Mouse (Mus musculus): ENCODE results near the gene Pigv. TPM values are rescaled to one million over a fixed set of nuclear protein-coding genes. Genes with fewer than 3 reads are reported as not detected.

Pigv gene
- polyA plus RNA-seq, 1 experiment = 17.6 TPM

DNA sequence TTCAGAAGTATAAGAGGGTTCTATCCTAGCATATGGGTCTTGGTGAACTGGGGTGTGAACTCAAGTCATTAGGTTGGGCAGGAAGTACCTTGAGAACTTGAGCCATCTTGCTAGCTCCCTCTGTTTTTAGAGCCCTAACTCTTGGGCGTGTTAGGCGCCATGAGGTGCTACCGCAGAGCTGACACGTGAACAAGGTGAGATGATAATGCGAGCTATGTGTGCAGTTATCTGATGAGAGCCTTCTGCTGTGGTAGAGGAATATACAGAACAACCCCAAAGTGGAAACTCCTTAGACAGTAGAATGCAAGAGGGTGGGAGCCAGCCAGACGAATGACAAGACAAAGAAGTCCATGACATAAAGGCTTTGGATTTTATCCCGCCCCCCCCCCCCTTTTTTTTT is 4.8 kb upstream of the Pigv start:
- no peak for TF ChIP-seq GATA1 (IDR thresholded peaks at IDR 0.05; ENCODE audit: low read length)

DNA sequence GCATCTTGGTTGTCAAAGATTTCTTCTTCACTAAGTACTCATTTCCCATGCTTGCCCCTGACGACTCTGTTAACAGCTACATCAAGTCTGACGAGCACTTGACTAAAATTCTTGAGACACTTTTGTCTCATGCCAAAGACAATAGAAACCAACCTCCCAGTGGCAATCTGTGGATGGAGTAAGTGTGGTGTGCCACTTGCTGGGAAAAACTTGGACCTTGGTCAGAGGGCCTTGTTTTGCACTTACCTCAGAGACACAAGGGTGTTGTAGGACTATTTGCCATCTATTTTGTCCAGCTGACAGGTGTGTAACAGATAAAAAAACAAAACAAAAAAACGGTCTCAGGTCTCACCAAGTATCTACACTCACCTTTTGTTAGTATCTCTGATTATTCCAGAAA is 3.7 kb upstream of the Pigv start:
- no peak for TF ChIP-seq GATA1 (IDR thresholded peaks at IDR 0.05; ENCODE audit: low read length)

DNA sequence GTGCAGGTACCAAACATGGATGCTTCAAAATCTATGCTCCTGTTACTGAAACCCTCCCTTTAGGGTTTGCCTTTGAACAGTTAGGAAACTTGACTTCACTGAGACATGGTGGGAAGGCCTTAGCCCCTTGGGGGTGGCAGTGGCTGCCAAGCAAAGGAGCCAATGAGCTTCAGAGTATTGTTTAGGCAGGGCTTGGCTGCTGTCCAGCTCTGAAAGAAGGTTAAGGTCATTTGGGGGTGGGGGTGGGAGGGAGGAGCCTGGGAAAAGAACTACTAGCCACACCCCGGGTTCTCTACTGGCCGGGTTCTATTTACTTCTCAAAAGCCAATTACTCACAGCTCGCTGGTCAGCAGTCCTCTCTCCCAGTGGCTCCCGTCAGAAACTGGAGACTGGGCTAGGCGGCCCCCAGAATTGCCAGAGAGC is 3.2 kb upstream of the Pigv start:
- TF ChIP-seq GATA1 (IDR thresholded peaks at IDR 0.05; ENCODE audit: low read length) = no peak

DNA sequence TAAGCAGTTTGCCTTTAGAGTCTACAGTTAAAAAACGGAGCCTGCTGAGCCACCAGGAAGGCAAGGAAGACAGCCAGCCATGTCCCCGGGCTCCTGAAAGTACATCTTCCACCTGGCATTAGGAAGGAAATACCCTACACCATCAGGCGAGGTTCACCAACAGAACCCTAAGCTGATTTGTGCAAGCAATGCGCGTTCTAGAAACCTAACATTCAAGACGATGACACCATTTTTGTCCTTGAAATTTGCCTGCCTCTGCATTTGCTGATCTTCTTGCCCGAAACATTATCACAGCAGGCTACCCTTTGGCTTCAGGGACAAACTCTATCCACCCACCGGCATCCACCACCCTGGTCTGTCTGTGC is 1.9 kb upstream of the Pigv start:
- TF ChIP-seq GATA1 (IDR thresholded peaks at IDR 0.05; ENCODE audit: low read length) = no peak

DNA sequence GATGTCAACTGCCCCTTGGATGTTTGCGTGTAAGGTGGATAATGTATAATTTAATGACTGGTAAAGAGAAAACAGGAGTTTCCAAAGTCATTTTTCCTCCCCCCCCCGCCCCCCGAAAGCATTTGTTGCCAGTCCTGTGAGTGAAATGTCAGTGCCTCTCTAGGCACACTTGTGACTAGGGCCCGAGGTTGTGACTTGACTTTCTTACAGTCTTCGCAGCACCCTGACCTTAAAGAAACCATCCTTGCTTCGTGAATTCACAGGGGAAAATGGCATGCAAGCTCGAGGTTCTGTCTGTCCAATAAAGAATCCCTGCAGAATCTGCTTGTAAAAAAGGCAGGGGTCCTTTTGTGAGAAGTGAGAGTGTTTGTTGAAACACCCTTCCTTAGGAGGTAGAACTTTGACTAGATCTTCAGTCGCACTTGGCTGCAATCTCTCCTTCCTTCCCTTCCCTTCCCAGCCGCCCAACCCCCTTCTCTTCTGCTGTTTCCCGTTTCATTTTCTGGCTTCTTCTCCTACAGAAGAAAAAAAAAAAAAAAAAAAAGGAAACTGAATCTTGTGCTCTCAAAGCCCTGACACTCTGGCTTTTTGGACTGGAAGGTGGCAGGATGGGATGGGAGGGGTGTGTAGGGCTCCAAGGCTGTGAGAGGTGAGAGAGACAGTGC is 1.4 kb upstream of the Pigv start:
- TF ChIP-seq GATA1 (IDR thresholded peaks at IDR 0.05; ENCODE audit: low read length) = no peak

DNA sequence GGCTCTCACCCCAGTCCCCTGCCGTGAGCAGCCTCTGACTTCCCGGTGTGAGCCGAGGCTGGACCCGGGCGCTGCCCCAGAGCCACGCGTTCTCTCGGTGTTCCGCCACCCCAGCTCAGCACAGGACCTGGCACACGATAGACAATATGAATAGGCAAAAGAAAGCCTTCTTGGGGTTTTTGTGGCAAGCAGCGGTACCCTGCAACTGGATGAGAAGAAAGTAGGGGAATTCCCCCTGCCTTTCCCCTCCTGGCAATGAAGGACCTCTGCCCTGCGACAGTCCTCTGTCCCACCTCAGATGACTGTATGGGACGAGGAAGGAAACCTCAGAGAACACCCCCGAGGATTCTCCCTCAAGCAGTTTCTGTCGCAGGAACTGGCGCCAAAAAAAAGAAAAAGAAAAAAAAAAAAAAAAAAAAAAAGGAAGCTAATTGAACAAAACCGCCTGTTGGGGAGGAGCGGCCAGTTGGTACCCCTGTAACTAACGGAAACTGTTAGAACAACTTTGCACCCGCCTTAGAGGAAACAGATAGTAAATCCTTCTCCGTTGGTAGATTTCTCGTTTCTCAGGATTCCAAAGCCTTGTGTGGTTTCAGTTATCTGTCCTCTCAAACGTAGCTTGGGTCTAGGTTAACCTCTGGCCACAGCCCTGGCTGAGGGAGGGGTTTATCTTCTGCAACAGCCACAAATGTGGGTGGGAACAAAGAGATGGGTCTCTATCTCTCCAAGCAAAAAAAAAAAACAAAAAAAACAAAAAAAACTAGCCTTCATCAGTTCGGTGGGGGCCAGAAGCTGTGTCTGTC is 599 bp upstream of the Pigv start:
- TF ChIP-seq GATA1 (IDR thresholded peaks at IDR 0.05; ENCODE audit: low read length) = peak; percentile 79

DNA sequence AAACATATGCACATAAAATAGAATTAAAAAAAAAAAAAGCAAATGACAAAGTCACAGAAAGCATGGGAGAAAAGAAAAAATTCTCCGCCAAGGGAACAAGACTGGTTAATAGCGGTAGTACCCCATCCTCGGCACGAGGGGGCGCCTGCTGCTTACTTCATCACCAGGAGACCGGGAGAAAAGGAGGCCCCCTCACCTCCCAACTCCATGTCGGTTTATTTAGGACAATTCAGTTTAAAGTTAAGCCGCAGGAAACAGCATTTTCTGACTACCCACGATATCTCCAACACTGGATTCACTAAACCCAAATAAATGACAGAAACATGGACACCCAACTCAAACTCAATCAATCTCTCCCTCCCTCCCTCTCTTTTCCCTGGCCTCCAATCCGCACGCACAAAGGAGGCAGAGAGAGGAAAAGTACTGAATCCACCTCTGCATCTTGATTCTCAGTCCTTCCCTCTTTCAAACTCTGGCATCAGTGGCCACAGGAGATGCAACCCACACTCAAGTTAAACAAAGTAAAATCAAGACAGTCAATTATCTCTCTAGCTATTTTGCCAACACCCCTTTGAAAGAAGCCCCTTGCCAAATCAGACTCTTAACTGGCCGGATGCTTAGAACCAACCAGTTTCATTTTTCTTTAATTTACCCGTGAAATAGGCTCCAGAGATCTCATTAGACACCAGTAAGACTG is 1.1 kb downstream of the Pigv start:
- no peak for TF ChIP-seq GATA1 (IDR thresholded peaks at IDR 0.05; ENCODE audit: low read length)

DNA sequence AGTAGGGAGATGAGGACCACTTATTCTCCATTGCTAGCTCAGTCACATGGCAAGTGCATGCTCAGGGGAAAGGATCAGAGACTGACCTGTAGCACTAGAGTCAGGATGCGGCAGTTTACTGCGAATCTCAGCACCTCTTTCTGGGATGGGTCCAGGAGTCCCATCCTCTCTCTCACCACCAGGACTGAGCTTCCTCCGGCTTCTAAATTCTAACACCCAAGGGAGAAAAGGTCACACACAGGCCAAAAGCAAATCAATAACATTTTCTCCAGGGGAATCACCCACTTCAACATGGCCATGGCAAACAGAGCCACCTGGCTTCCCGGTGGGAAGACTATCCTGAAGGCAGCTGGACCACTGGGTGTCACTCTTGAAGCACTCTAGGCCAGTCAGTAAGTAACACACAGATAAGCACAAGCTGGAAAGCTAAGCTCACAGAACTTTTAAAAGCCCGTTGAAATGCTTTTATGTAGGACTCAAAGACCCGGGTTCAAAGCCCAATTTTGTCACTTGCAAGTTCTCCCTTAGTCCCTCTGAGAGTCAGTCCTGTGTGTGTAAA is 2.7 kb downstream of the Pigv start:
- no peak for TF ChIP-seq GATA1 (IDR thresholded peaks at IDR 0.05; ENCODE audit: low read length)

DNA sequence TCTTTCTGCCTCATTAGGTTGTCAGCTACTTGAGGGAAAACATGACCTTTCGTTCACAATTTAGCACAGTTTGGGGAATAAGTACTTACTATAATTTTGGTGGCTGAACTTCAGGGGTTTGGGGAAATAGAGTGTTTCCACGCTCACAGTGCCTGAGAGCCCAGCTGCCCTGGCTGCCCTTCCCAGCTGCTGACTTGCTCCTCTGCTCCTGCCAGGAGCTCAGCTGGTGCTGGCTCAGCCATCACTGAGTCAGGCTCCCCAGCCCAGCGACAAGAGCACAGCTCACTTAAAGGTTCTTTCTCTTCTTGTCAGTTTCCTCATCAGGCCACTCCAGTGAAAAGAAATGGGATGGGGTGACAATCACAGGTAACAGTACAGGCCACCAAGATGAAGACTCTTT is 3.9 kb downstream of the Pigv start:
- TF ChIP-seq GATA1 (IDR thresholded peaks at IDR 0.05; ENCODE audit: low read length) = no peak

DNA sequence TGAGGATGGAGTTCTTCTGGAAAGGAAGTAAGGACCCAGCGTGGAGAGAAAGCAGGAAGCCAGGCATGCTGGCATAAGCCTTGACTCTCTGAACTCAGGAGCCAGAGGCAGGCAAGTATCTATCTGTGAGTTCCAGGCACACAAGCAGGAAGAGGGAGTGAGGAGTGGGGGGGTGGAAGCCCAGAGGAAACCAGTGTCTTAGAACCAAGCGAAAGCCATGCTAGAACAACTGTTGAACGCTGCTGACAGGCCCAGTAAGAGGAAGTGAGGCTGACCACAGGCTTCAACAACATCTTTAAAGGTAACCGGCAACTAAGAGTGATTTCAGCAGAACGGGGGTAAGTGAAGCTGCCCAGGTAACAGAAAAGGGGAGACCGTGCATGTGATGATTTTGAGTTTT is 6.2 kb downstream of the Pigv start:
- no peak for TF ChIP-seq GATA1 (IDR thresholded peaks at IDR 0.05; ENCODE audit: low read length)

DNA sequence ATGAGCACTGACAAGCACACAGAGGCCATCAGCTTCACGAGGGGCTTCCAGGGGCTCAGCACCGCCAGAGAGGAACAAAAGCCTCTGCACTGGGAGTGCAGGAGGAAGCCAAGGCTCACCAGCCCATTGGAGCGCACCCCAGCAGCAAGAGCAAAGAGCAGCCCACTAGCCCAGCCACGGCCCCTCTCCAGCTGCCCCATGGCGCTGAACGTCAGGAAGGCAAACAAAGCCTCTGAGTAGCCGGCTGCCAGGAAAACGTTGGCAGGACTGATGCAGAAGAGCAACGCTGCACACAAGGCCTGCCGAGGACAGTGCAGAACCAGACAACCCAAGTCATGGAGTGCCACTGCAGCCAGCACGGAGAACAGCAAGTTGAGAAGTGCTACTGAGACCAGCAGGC is 7.3 kb downstream of the Pigv start:
- TF ChIP-seq GATA1 (IDR thresholded peaks at IDR 0.05; ENCODE audit: low read length) = no peak

DNA sequence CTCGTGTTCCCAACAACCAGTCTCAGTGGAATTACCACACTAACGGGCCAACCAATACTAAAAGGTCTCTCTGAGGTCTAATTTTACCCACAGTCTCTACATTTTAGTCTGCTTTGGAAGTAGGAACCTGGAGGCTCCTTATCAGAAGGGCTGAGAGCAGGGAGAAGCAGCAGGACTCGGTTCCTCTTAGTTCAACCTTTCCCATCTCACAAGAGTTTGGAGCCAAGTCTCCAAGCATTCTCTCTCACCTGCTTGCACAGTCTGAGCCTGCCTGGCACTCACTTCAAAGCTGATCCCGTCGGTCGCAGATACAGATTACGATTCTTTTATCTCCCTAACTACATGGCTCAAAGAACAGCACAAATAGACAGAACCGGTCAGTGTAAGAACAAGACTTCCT is 9.5 kb downstream of the Pigv start:
- TF ChIP-seq GATA1 (IDR thresholded peaks at IDR 0.05; ENCODE audit: low read length) = no peak

DNA sequence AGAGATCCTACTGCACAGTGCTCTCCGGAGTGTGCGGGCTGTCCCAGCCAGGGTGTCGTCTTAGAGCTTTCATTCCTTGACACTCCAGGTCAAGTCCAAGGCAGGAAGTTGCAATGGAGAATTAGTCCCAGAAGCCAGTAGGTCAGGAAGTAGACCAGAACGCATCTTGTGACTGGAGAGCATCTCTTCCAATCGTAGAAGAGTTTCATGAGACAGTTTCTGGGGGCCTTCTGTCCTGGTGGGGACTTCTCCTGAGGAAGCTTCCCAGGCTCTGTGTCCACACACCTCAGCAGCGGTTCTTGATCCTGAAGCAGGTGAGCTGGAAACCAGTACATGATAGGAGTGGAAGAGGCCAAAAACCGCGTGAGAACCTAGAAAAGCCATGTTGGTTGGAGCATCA is 10.0 kb downstream of the Pigv start:
- TF ChIP-seq GATA1 (IDR thresholded peaks at IDR 0.05; ENCODE audit: low read length) = no peak

DNA sequence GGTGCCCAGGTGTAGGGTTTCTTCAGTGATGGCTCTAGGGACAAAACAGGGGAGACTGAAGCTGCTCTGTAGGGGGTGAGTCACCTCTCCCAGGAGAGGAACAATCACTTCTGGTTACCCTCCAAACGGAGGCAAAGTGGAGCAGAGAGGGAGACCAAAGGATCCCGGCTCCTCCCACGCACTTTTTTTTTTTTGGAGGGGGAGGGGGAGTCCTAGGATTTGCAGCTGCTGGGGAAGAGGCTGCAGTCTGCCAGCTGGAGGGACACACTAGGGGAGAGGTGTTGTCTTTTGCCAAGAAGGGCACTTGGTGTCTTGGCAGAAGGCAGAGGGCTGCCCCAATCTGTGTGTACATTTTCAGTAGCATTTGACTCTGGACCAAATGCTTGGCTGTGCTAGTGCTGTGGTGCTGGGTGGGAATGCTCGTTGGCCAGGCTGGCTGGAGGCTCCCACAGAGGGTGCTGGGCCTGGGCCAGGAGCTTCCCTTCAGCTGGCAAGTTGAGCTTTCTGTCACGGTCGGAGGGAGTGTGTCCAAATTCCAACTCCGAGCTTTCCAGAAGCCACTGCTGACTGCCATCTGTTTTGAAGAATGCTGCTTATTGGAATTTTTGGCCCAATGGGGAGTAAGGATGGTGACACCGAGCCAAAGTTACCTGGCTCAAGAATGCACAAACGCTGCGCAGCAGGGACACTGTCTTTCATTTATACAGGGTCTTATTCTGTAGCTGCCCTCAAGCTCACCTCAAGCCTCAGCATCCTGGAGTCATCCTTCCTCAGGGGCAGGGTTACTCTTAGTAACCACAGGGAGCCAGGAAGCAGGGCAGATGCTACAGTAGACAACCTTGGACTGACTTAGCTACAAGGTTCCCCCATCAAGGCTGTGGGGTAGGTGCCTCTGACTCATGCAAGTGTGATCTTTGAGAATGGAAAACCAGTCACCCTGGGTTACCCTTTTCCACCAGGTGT is 12.0 kb downstream of the Pigv start:
- TF ChIP-seq GATA1 (IDR thresholded peaks at IDR 0.05; ENCODE audit: low read length) = no peak
